Mouse (Mus musculus): Measurements from ENCODE around the gene Cux2. TPM values are rescaled to one million over a fixed set of nuclear protein-coding genes. Genes with fewer than 3 reads are reported as not detected.

Gene Cux2
- total and polyA plus RNA-seq, 2 experiments from 2014 or later, result 16.7 to 44.0 TPM

DNA sequence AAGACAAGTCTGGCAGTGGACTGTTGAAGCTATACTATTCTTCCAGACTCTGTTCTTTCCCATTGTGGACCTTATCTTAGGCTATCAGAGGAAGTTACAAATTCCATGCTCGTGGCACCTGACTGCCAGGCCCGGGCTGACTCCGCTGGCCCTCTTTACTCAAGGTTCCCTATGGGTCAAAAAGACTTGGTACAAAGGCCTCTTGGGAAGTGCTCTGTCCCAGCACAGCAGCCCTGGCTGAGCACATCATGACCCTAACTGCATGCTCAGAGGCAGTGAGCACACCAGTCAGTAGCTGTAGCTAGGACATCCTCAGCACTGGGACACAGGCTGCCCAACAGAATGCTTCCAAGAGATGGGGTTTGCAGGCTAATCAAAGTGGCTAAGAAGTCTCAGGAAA, 229.2 kb downstream of the Cux2 start:
- no peaks in the 10 kb centered on the region for H3K9me3 ChIP-seq (ENCODE audit: low read length)
- no peak overlapping the region for H3K4me3 ChIP-seq (ENCODE audit: low read depth, low read length)
- DNase-seq (no peak), ATAC-seq (no peak)
- no peak overlapping the region for H3K27ac ChIP-seq (ENCODE audit: low read depth, low read length)
- peaks cover 51% of the 10 kb centered on the region for H3K36me3 ChIP-seq (ENCODE audit: insufficient read depth)
- no peak for TF ChIP-seq CTCF (IDR thresholded peaks at IDR 0.05; ENCODE audit: low read depth)
- H3K4me2 ChIP-seq (ENCODE audit: low read depth), result no peak overlapping the region
- no peaks in the 10 kb centered on the region for H3K4me1 ChIP-seq (ENCODE audit: insufficient read depth)
- no peaks in the 10 kb centered on the region for H3K27me3 ChIP-seq (ENCODE audit: insufficient read depth, low read length)
- no peak overlapping the region for H3K9ac ChIP-seq
- WGBS, result 91% methylated on average over 3 of the region's 3 CpGs

DNA sequence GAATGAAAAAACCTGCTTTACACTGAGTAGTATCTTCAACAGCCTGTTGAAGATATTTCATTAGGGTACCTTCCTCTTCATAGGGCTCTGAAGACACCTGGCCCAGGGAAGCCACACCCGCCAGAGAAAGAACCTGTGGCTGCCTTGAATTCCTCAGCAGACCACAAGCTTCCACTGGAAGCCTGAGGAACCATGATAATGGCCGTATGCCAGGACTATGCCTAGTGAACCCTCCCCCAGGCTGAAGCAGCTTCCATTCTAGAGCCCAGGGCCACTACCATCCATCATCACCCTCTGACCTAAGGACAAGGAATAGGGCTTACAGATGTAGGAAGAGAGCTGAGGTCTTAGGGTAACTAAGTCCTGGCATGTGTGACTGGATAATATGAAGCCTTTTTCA, 229.7 kb downstream of the Cux2 start:
- no peak overlapping the region for H3K4me3 ChIP-seq (ENCODE audit: low read depth, low read length)
- TF ChIP-seq CTCF (IDR thresholded peaks at IDR 0.05; ENCODE audit: low read depth), result no peak
- H3K4me1 ChIP-seq (ENCODE audit: insufficient read depth), result no peaks in the 10 kb centered on the region
- H3K4me2 ChIP-seq (ENCODE audit: low read depth), result no peak overlapping the region
- no peak for ATAC-seq
- no peak overlapping the region for H3K27ac ChIP-seq (ENCODE audit: low read depth, low read length)
- no peak overlapping the region for H3K9ac ChIP-seq
- H3K36me3 ChIP-seq (ENCODE audit: insufficient read depth), result peaks cover 56% of the 10 kb centered on the region
- 87% methylated on average over 2 of the region's 2 CpGs for WGBS
- H3K27me3 ChIP-seq (ENCODE audit: insufficient read depth, low read length), result no peaks in the 10 kb centered on the region
- no peaks in the 10 kb centered on the region for H3K9me3 ChIP-seq (ENCODE audit: low read length)
- no peak for DNase-seq

DNA sequence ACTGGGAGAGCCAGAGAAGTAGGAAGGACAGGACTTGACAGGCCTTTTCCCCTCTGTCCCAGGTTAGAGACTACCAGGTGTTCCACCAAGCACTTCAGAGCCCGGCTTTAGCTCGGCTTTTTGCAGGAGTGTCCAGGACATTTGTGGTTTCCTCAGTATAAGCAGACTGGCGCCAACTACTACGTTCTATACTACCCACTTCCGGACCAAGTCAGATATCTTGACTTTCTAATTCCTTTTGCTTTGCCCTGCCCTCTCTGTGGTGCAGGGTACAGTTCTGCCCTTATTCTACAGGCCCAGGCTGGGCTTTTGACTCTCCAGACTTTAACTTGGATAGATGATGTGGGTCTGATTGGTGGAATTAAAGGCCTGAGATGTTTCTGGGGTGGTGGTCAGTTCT, 230.3 kb downstream of the Cux2 start:
- Histone ChIP-seq H3K27ac (ENCODE audit: low read depth, low read length) (no peak overlapping the region), H3K4me1 (ENCODE audit: insufficient read depth) (no peaks in the 10 kb centered on the region), H3K9ac (no peak overlapping the region), H3K36me3 (ENCODE audit: insufficient read depth) (peaks cover 60% of the 10 kb centered on the region), H3K27me3 (ENCODE audit: insufficient read depth, low read length) (no peaks in the 10 kb centered on the region), H3K4me2 (ENCODE audit: low read depth) (no peak overlapping the region), H3K4me3 (ENCODE audit: low read depth, low read length) (no peak overlapping the region), H3K9me3 (ENCODE audit: low read length) (no peaks in the 10 kb centered on the region)
- no peak for TF ChIP-seq CTCF (IDR thresholded peaks at IDR 0.05; ENCODE audit: low read depth)
- WGBS, result 97% methylated on average over 5 of the region's 5 CpGs
- DNase-seq (no peak), ATAC-seq (no peak)

DNA sequence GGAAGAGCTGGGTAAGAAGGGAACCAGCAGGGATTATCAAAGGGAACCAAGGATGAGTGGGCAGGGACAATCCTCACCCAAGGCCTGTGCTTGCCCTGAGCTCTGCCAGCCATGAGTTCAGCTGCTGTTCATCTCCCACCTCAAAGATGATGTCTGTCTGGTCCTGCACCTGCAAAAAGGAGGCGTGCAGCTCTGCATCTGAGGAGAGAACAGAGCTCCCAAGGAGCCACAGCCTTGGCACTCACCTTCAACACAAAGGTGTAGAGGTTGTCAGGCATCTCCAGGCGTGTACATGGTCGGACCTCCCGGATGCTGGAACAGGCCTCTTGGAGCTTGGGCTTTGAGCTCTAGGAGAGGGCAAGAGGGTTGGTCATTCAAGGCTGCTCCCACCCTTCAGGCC, 231.0 kb downstream of the Cux2 start:
- peaks cover 66% of the 10 kb centered on the region for H3K36me3 ChIP-seq (ENCODE audit: insufficient read depth)
- 93% methylated on average over 4 of the region's 4 CpGs for WGBS

DNA sequence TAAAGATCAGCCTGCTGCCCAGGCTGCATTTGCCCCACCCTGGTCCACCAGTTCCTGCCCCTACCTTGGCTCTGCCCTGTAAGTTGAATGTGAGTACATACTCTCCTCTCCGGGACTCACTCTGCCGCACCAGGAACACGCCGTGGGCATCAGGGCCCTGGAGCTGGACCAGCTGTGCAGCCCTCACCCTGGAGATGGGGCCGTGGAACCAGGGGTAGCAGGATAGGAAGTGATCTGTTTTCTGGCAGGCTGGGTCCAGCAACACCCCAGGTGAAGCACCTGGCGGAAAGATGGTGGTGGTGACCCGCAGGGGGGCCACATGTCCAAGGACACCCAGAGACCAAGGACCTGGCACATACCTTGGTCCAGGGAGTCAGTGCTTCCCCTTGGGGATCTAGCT, 231.5 kb downstream of the Cux2 start:
- Histone ChIP-seq H3K27me3 (ENCODE audit: insufficient read depth, low read length) (no peaks in the 10 kb centered on the region), H3K36me3 (ENCODE audit: insufficient read depth) (peaks cover 70% of the 10 kb centered on the region), H3K4me1 (ENCODE audit: insufficient read depth) (no peaks in the 10 kb centered on the region), H3K4me2 (ENCODE audit: low read depth) (no peak overlapping the region), H3K4me3 (ENCODE audit: low read depth, low read length) (no peak overlapping the region), H3K27ac (ENCODE audit: low read depth, low read length) (no peak overlapping the region), H3K9ac (no peak overlapping the region), H3K9me3 (ENCODE audit: low read length) (no peaks in the 10 kb centered on the region)
- DNase-seq, result no peak
- TF ChIP-seq CTCF (IDR thresholded peaks at IDR 0.05; ENCODE audit: low read depth), result no peak
- no peak for ATAC-seq
- 98% methylated on average over 7 of the region's 7 CpGs for WGBS

More for the DNA sequence above, 231.0 kb downstream of the Cux2 start:
- DNase-seq, result no peak
- Histone ChIP-seq H3K4me2 (ENCODE audit: low read depth) (no peak overlapping the region), H3K9me3 (ENCODE audit: low read length) (no peaks in the 10 kb centered on the region), H3K27ac (ENCODE audit: low read depth, low read length) (no peak overlapping the region), H3K4me1 (ENCODE audit: insufficient read depth) (no peaks in the 10 kb centered on the region), H3K4me3 (ENCODE audit: low read depth, low read length) (no peak overlapping the region), H3K27me3 (ENCODE audit: insufficient read depth, low read length) (no peaks in the 10 kb centered on the region), H3K9ac (no peak overlapping the region)
- no peak for TF ChIP-seq CTCF (IDR thresholded peaks at IDR 0.05; ENCODE audit: low read depth)
- ATAC-seq, result no peak

DNA sequence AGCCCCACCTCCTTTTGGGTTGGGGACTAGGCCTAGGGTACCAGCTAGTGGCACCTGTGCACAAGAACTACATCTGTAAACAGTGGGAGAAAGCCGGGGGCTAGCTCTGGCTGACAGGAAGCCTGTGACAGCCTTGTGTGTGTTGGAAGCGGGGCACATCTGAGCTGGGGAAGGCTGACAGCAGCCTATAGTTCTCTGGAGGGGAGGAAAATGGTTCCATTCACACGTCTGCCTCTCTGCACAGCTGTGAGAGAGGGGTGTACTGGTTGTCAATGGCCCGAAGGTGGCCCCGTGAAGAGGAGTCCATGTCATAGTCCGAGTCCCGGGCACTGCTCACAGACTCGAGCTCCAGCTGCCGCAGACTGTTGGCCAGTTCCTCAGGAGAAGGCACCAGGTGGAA, 232.4 kb downstream of the Cux2 start:
- H3K36me3 ChIP-seq (ENCODE audit: insufficient read depth), result peaks cover 79% of the 10 kb centered on the region
- no peak overlapping the region for H3K9ac ChIP-seq

DNA sequence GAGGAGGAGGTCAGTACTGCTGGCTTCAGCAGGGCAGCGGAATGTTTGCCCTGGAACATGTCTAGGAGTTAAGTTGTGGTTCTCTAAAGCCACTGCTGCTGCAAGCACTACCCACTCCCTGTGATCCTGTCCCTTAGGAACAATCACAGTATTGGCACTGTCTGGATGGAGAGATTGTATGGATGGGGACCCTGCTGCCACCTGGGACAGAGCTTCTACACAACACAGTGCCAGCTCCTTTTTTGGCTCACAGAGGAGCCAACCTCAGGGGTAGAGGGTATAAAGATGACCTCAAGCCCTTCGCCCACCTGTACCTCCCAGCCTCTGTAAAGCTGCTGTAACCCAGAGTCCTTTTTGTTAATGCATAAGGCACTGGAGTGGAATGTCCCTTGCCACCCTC, 233.3 kb downstream of the Cux2 start:
- no peak for TF ChIP-seq CTCF (IDR thresholded peaks at IDR 0.05; ENCODE audit: low read depth)
- no peak for DNase-seq
- ATAC-seq, result no peak
- Histone ChIP-seq H3K9me3 (ENCODE audit: low read length) (no peaks in the 10 kb centered on the region), H3K27ac (ENCODE audit: low read depth, low read length) (no peak overlapping the region), H3K4me2 (ENCODE audit: low read depth) (no peak overlapping the region), H3K4me3 (ENCODE audit: low read depth, low read length) (no peak overlapping the region), H3K36me3 (ENCODE audit: insufficient read depth) (peaks cover 88% of the 10 kb centered on the region), H3K27me3 (ENCODE audit: insufficient read depth, low read length) (no peaks in the 10 kb centered on the region), H3K4me1 (ENCODE audit: insufficient read depth) (no peaks in the 10 kb centered on the region), H3K9ac (no peak overlapping the region)
- 98% methylated on average over 2 of the region's 2 CpGs for WGBS

More for the DNA sequence above, 232.4 kb downstream of the Cux2 start:
- WGBS, result 89% methylated on average over 9 of the region's 9 CpGs
- Histone ChIP-seq H3K9me3 (ENCODE audit: low read length) (no peaks in the 10 kb centered on the region), H3K4me3 (ENCODE audit: low read depth, low read length) (no peak overlapping the region), H3K4me1 (ENCODE audit: insufficient read depth) (no peaks in the 10 kb centered on the region), H3K27me3 (ENCODE audit: insufficient read depth, low read length) (no peaks in the 10 kb centered on the region), H3K4me2 (ENCODE audit: low read depth) (no peak overlapping the region), H3K27ac (ENCODE audit: low read depth, low read length) (no peak overlapping the region)
- no peak for DNase-seq
- ATAC-seq, result no peak
- no peak for TF ChIP-seq CTCF (IDR thresholded peaks at IDR 0.05; ENCODE audit: low read depth)

All from forebrain, postnatal 0 days (tissue).